Mouse (Mus musculus) liver, embryonic 11.5 days (tissue): ENCODE measurements around the gene Poln. TPM values are rescaled to one million over a fixed set of nuclear protein-coding genes. Genes with fewer than 3 reads are reported as not detected.

Experiments used
- ATAC-seq: fragments of 200-750 bp; cut with Nextera tagmentation; replicated peaks from 2 replicates; pipeline ENCODE4 v1.8.0; 2017; ENCODE audit warnings: moderate number of reproducible peaks, mild to moderate bottlenecking, moderate TSS enrichment, moderate library complexity; ENCODE audit not compliant: low FRiP score
- DNase-seq: peaks from one replicate; pipeline ENCODE4 v3.0.0-alpha.2; 2017; ENCODE audit warnings: low spot score
- H3K27ac ChIP-seq: fragments of 300-500 bp; sonication (generic); 2 replicates; pipeline ENCODE4 v1.5.1; 2014; ENCODE audit warnings: mild to moderate bottlenecking, low read depth, low read length, control low read depth
- H3K27me3 ChIP-seq: fragments of 300-500 bp; sonication (generic); replicated peaks from 2 replicates; pipeline ENCODE4 v1.6.1; 2014; ENCODE audit warnings: low read length, mixed read lengths; ENCODE audit not compliant: control insufficient read depth, insufficient read depth
- H3K36me3 ChIP-seq: fragments of 300-500 bp; sonication (generic); 2 replicates; pipeline ENCODE4 v1.6.1; 2014; ENCODE audit warnings: mild to moderate bottlenecking, low read length, moderate library complexity, mixed read lengths; ENCODE audit not compliant: control insufficient read depth, insufficient read depth
- H3K4me1 ChIP-seq: fragments of 300-500 bp; sonication (generic); replicated peaks from 2 replicates; pipeline ENCODE4 v1.6.1; 2014; ENCODE audit warnings: low read length, mixed read lengths; ENCODE audit not compliant: control insufficient read depth, insufficient read depth
- H3K4me2 ChIP-seq: fragments of 300-500 bp; sonication (generic); 2 replicates; pipeline ENCODE4 v1.6.1; 2014; ENCODE audit warnings: mild to moderate bottlenecking, control low read depth, moderate library complexity
- H3K4me3 ChIP-seq: fragments of 300-500 bp; sonication (generic); 2 replicates; pipeline ENCODE4 v1.5.1; 2014; ENCODE audit warnings: low read depth, low read length, control low read depth
- H3K9ac ChIP-seq: fragments of 300-500 bp; sonication (generic); 2 replicates; pipeline ENCODE4 v1.6.1; 2014; ENCODE audit warnings: low read depth, low read length, control low read depth
- H3K9me3 ChIP-seq: fragments of 300-500 bp; sonication (generic); 2 replicates; pipeline ENCODE4 v1.6.1; 2016; ENCODE audit warnings: low read length, inconsistent platforms, mixed read lengths; ENCODE audit not compliant: control insufficient read depth
- WGBS: fragments of 180-500 bp; shearing (Covaris S2); extraction: QIAGEN DNeasy Blood & Tissue Kit; methylation state at CpG from one replicate; pipeline ENCODE4 v1.1.7; 2014; 5-methylcytosine and 5-hydroxymethylcytosine counted together
- polyA plus RNA-seq: library from polyadenylated mRNA; unstranded; fragments of >200 nt; fragmentation: Nextera tagmentation; extraction: Ambion mirVana; gene quantifications from 2 replicates; pipeline ENCODE4 v1.2.1, GENCODE M21; 2014

Poln gene
- polyA plus RNA-seq, result 0.58 and 0.79 TPM in 2 replicates

- under 1% methylated on average over 57 of the region's 57 CpGs for WGBS
- peak; percentile 100 for ATAC-seq
- Histone ChIP-seq H3K4me1 (peaks cover 14% of the 10 kb centered on the region), H3K9me3 (no peaks in the 10 kb centered on the region), H3K9ac (peak within 1 kb of the TSS; percentile 83), H3K36me3 (no peaks in the 10 kb centered on the region; the same call in 1 of the 2 replicates), H3K27ac (peak within 1 kb of the TSS; percentile 91), H3K4me3 (peak within 1 kb of the TSS; percentile 75), H3K4me2 (peak within 1 kb of the TSS; percentile 73), H3K27me3 (no peaks in the 10 kb centered on the region)
- peak; percentile 99 for DNase-seq
Measured at GRCm38 (mm10) chr5:34168950-34169891, at the start of gene Poln, which contains the start of gene Haus3. Poln (minus strand) TSS chr5:34169448. Haus3 (minus strand) TSS chr5:34169527.

DNA sequence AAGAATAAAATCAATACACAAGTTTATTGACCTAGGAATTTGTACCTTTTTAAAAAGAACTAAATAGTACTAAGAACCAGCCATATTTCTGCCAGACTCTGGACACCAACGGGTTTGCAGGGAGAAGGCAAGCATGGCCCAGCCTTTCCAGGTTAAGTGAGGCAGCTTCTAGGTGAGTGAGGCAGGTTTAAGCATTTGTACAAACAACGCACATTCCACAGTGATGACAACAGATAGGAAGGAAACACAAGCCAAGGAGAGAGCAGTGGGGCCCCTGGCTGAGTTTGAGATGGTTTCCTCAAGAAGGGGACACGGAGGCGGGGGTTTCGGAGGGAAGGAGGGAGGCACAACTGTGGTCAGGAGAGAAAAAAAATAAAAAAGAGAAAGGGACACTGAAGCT, 49.4 kb upstream of the Poln start:
- no peak for ATAC-seq
- Histone ChIP-seq H3K4me1 (no peaks in the 10 kb centered on the region), H3K9me3 (no peaks in the 10 kb centered on the region), H3K36me3 (no peaks in the 10 kb centered on the region), H3K27me3 (no peaks in the 10 kb centered on the region), H3K27ac (no peak overlapping the region), H3K9ac (no peak overlapping the region), H3K4me3 (no peak overlapping the region), H3K4me2 (no peak overlapping the region)
- DNase-seq, result no peak
- 49% methylated on average over 5 of the region's 5 CpGs for WGBS

- Histone ChIP-seq H3K4me1 (no peaks in the 10 kb centered on the region), H3K9ac (no peak overlapping the region), H3K4me3 (no peak overlapping the region), H3K27ac (no peak overlapping the region), H3K27me3 (no peaks in the 10 kb centered on the region), H3K36me3 (no peaks in the 10 kb centered on the region), H3K9me3 (no peaks in the 10 kb centered on the region), H3K4me2 (no peak overlapping the region)
- DNase-seq (no peak), ATAC-seq (no peak)
- WGBS, result 57% methylated on average over 9 of the region's 9 CpGs
Measured at GRCm38 (mm10) chr5:34217756-34218155, 48.5 kb upstream of the Poln start.

GRCm38 (mm10) chr5:34216025-34216424, 46.8 kb upstream of the Poln start:
- no peak for DNase-seq
- Histone ChIP-seq H3K4me1 (no peaks in the 10 kb centered on the region), H3K27me3 (no peaks in the 10 kb centered on the region), H3K4me3 (no peak overlapping the region), H3K9me3 (no peaks in the 10 kb centered on the region), H3K4me2 (no peak overlapping the region), H3K9ac (no peak overlapping the region), H3K36me3 (no peaks in the 10 kb centered on the region), H3K27ac (no peak overlapping the region)
- 83% methylated on average over 7 of the region's 7 CpGs for WGBS
- no peak for ATAC-seq

DNA sequence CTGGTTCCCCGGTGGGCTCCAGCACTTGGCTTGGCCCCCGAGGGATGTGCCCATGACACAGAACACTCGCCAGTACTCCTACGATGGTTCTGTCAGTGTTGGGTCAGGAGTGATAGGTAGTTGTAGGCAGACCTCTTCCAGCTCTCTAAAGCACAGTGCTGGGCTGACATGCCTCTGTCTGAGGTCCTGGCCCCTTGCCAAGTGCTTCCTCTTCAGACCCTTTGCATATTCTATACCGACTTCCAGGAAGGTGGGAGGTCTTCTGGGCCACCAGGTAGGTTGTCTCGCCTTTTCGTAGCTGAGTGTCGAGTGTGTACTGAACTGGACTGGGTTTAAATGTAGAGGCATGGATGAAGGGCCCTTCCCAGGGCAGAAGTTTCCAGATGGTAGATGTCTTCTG, 44.4 kb upstream of the Poln start:
- Histone ChIP-seq H3K4me1 (no peaks in the 10 kb centered on the region), H3K36me3 (no peaks in the 10 kb centered on the region), H3K27me3 (no peaks in the 10 kb centered on the region), H3K4me2 (no peak overlapping the region), H3K9ac (no peak overlapping the region), H3K9me3 (no peaks in the 10 kb centered on the region), H3K4me3 (no peak overlapping the region), H3K27ac (no peak overlapping the region)
- DNase-seq (no peak), ATAC-seq (no peak)
- 72% methylated on average over 8 of the region's 8 CpGs for WGBS

DNA sequence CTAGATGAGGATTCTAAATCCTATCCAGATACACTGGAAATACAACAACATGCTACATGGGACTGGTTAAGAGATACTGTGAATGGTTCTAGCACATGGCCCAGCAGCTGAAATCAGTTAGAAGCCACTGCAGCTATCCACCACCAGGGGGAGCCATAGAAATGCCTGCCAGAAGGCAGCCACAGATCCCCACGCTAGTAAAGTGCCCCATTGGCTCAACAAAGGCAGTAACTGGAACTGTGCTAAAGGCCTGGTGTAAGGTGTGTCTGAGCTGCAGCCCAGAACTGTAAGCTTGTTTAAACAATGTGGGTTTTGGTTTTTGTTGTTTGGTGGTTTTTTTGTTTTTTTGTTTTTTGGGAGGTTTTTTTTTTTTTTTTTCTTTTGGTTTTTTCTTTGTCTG, 41.0 kb upstream of the Poln start:
- Histone ChIP-seq H3K9ac (no peak overlapping the region), H3K36me3 (no peaks in the 10 kb centered on the region), H3K4me2 (no peak overlapping the region), H3K9me3 (no peaks in the 10 kb centered on the region), H3K27ac (no peak overlapping the region), H3K4me1 (peaks cover 3% of the 10 kb centered on the region; the same call in 1 of the 2 replicates), H3K4me3 (no peak overlapping the region), H3K27me3 (no peaks in the 10 kb centered on the region)
- DNase-seq, result peak; percentile 65
- peak; percentile 41; the same call in 1 of the 2 replicates for ATAC-seq
- WGBS, result 4% methylated on average over 1 of the region's 1 CpGs

DNA sequence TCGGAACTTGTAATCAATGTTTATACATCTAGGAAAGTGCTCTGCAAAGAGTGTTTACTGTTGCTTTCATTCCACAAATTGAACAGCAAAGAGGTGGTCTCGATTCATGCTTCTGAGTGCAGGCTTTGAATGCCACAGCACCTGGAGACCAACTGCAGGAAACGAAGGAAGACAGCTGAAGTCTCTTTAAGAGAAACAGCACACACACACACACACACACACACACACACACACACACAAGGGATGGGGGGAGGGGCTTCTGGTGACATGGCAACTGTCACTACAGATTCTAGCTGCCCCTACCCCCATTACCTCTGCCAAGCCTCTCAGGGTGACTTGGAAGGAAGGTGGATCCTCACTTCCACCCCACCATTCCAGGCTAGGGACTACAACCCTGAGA, 38.3 kb upstream of the Poln start:
- Histone ChIP-seq H3K36me3 (no peaks in the 10 kb centered on the region), H3K4me2 (no peak overlapping the region), H3K9me3 (no peaks in the 10 kb centered on the region), H3K9ac (no peak overlapping the region), H3K4me1 (peaks cover 3% of the 10 kb centered on the region; the same call in 1 of the 2 replicates), H3K4me3 (no peak overlapping the region), H3K27ac (no peak overlapping the region), H3K27me3 (no peaks in the 10 kb centered on the region)
- WGBS, result 56% methylated on average over 3 of the region's 3 CpGs
- no peak for ATAC-seq
- DNase-seq, result no peak

- no peak for ATAC-seq
- H3K4me2 ChIP-seq, result no peak overlapping the region
- whole genome bisulfite sequencing, result 30% methylated on average over 2 of the region's 2 CpGs
- no peaks in the 10 kb centered on the region for H3K36me3 ChIP-seq
- H3K27ac ChIP-seq, result no peak overlapping the region
- H3K4me3 ChIP-seq, result no peak overlapping the region
- peaks cover 3% of the 10 kb centered on the region; the same call in 1 of the 2 replicates for H3K4me1 ChIP-seq
- no peak for DNase-seq
- H3K9me3 ChIP-seq, result no peaks in the 10 kb centered on the region
- H3K9ac ChIP-seq, result no peak overlapping the region
- H3K27me3 ChIP-seq, result no peaks in the 10 kb centered on the region
Measured at GRCm38 (mm10) chr5:34205788-34206187, 36.5 kb upstream of the Poln start.

GRCm38 (mm10) chr5:34204911-34205310, 35.7 kb upstream of the Poln start:
- Histone ChIP-seq H3K9ac (no peak overlapping the region), H3K27me3 (no peaks in the 10 kb centered on the region), H3K9me3 (no peaks in the 10 kb centered on the region), H3K4me1 (peaks cover 3% of the 10 kb centered on the region; the same call in 1 of the 2 replicates), H3K4me2 (no peak overlapping the region), H3K36me3 (no peaks in the 10 kb centered on the region), H3K27ac (no peak overlapping the region), H3K4me3 (no peak overlapping the region)
- 74% methylated on average over 2 of the region's 2 CpGs for WGBS
- DNase-seq, result no peak
- ATAC-seq, result no peak
